In the genomic region with DNA sequence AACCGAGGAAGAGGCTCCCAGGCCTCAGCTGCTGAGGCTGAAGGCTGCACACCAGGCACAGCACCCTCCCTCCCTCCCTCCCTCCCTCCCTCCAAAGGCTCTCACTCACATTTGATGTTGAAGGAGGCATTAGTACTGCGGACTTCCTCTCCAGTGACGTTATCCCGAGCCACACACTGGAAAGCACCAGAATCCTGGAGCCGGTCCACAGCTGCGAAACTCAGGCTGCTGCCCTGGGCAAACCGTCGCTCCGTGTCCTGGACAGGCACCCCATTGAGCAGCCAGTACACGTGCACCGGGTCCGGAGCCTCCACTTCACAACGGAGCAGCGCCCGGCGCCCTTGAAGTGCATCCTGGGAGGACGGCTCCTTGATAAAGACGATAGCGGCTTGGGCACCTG, we compare ENCODE assay signal across 18 mouse cellular contexts. TPM values are rescaled to one million over a fixed set of nuclear protein-coding genes. Genes with fewer than 3 reads are reported as not detected.
DNase-seq lines count a peak whose midpoint lies in the region; ATAC-seq and TF ChIP-seq lines count a peak whose summit lies in the region.
"Had no signal": no experiment of that assay in that cellular context is flagged by ENCODE, and none has a peak within 500 bp of the region (broad histone marks: within the 10 kb centered on the region; RNA-seq: fewer than 3 reads in every experiment).

No protein-coding gene starts in this region.

- WGBS in heart, adult 2 months, result 57% methylated on average over 19 of the region's 19 CpGs
- 82% methylated on average over 19 of the region's 19 CpGs for WGBS in intestine, embryonic 16.5 days
- WGBS in midbrain, embryonic 16.5 days, result 71% methylated on average over 19 of the region's 19 CpGs

- no peak overlapping the region for H3K4me2 ChIP-seq in intestine, embryonic 16.5 days (ENCODE audit: low read depth, low read length)
- no peak overlapping the region for H3K4me2 ChIP-seq in midbrain, embryonic 16.5 days (ENCODE audit: low read length)
- H3K4me2 ChIP-seq: heart, embryonic 12.5 days; liver, embryonic 15.5 days had no signal

- no peak overlapping the region for H3K4me3 ChIP-seq in heart, adult 2 months
- no peak overlapping the region for H3K4me3 ChIP-seq in intestine, embryonic 16.5 days (ENCODE audit: low read length)
- no peak overlapping the region for H3K4me3 ChIP-seq in midbrain, embryonic 16.5 days (ENCODE audit: low read depth, low read length)
- H3K4me3 ChIP-seq: heart, embryonic 12.5 days; liver, embryonic 15.5 days; midbrain, embryonic 10.5 days had no signal

- H3K27me3 ChIP-seq in heart, adult 2 months (ENCODE audit: control insufficient read depth, insufficient read depth, low read length), result no peaks in the 10 kb centered on the region
- H3K27me3 ChIP-seq in intestine, embryonic 16.5 days (replicated peaks; ENCODE audit: control insufficient read depth, insufficient read depth, low read length), result no peaks in the 10 kb centered on the region
- no peaks in the 10 kb centered on the region for H3K27me3 ChIP-seq in midbrain, embryonic 16.5 days (ENCODE audit: control insufficient read depth, insufficient read depth, low read depth, low read length)
- H3K27me3 ChIP-seq: CH12.LX; heart, embryonic 12.5 days; liver, embryonic 15.5 days had no signal

- no peaks in the 10 kb centered on the region for H3K4me1 ChIP-seq in heart, adult 2 months (ENCODE audit: control insufficient read depth, insufficient read depth, low read length)
- peaks cover 20% of the 10 kb centered on the region; the same call in 1 of the 2 replicates for H3K4me1 ChIP-seq in intestine, embryonic 16.5 days (ENCODE audit: control insufficient read depth, insufficient read depth, low read length)
- no peaks in the 10 kb centered on the region for H3K4me1 ChIP-seq in midbrain, embryonic 16.5 days (ENCODE audit: control insufficient read depth, insufficient read depth, low read length)

- ATAC-seq in intestine, embryonic 16.5 days, result 0 out of 2 replicates have a peak, but pooled peaks have one; percentile 19
- ATAC-seq in midbrain, embryonic 16.5 days, result no peak

- peak; percentile 22 to 34 for DNase-seq in heart, adult 2 months
- DNase-seq in heart, adult 11 months, result no peak
- peak; percentile 35 to 41 for DNase-seq in layer of hippocampus, postnatal 10 days (ENCODE audit: low spot score in 2 of 2)
- DNase-seq in layer of hippocampus, postnatal 14 days (ENCODE audit: low spot score in 2 of 2), result no peak
- peak; percentile 47 for DNase-seq in lung, postnatal 36 days
- no peak for DNase-seq in adrenal gland, adult 2 months
- DNase-seq: adrenal gland, postnatal 25 days; cerebellum, adult 9-10 months; gastrocnemius, postnatal 10 days; kidney, adult 11 months; kidney, postnatal 14 days; retina, postnatal 1 day had no signal

- H3K27ac ChIP-seq in heart, adult 2 months, result no peak overlapping the region
- no peak overlapping the region for H3K27ac ChIP-seq in intestine, embryonic 16.5 days (ENCODE audit: low read length)
- no peak overlapping the region for H3K27ac ChIP-seq in midbrain, embryonic 16.5 days (ENCODE audit: low read length)
- H3K27ac ChIP-seq: midbrain, embryonic 10.5 days had no signal

- no peak for TF ChIP-seq EP300 in heart, adult 2 months (IDR thresholded peaks at IDR 0.05; ENCODE audit: insufficient read depth, low read depth, low read length)

- no peaks in the 10 kb centered on the region for H3K36me3 ChIP-seq in heart, adult 2 months (ENCODE audit: control insufficient read depth, insufficient read depth, low read length)
- peaks cover 11% of the 10 kb centered on the region for H3K36me3 ChIP-seq in intestine, embryonic 16.5 days (ENCODE audit: control insufficient read depth, insufficient read depth, low read length)
- peaks cover 3% of the 10 kb centered on the region; the same call in 1 of the 2 replicates for H3K36me3 ChIP-seq in midbrain, embryonic 16.5 days (ENCODE audit: control insufficient read depth, insufficient read depth, low read length)
- H3K36me3 ChIP-seq: liver, embryonic 15.5 days had no signal

- no peak for TF ChIP-seq CTCF in heart, adult 2 months (IDR thresholded peaks at IDR 0.05)

- H3K79me2 ChIP-seq in heart, adult 2 months (replicated peaks; ENCODE audit: control insufficient read depth, insufficient read depth, low read length), result no peaks in the 10 kb centered on the region

- intact Hi-C loops in heart, adult 2 months (cut with DNase I), result no loop called here

- no peak for TF ChIP-seq POLR2A in heart, adult 2 months (IDR thresholded peaks at IDR 0.05; ENCODE audit: insufficient read depth, low read depth, low read length)

- peak overlapping the region; percentile 59 for H3K9ac ChIP-seq in heart, adult 2 months (ENCODE audit: low read depth, low read length)
- H3K9ac ChIP-seq in intestine, embryonic 16.5 days (ENCODE audit: low read depth, low read length), result no peak overlapping the region
- H3K9ac ChIP-seq in midbrain, embryonic 16.5 days (ENCODE audit: low read depth, low read length), result no peak overlapping the region
- H3K9ac ChIP-seq: heart, embryonic 12.5 days; liver, embryonic 15.5 days had no signal

- no peaks in the 10 kb centered on the region for H3K9me3 ChIP-seq in intestine, embryonic 16.5 days (ENCODE audit: control insufficient read depth, low read length)
- no peaks in the 10 kb centered on the region for H3K9me3 ChIP-seq in midbrain, embryonic 16.5 days (replicated peaks; ENCODE audit: control insufficient read depth, low read length, poor library complexity, severe bottlenecking)
- H3K9me3 ChIP-seq: heart, embryonic 12.5 days; liver, embryonic 15.5 days; midbrain, embryonic 10.5 days had no signal

RNA-seq across cellular contexts. Expression of a gene that starts 35.4 kb away (rescaled TPM):
- 100 to 1,000 TPM in 1 of 2 experiments, 10 to 100 TPM in 1; 91.5 to 106 TPM for total RNA-seq in heart, adult 2 months (2021)
- 223 and 227 TPM in 2 replicates for polyA plus RNA-seq in heart, adult 2 months (2012; rRNA removed)
- 10 to 100 TPM; 46.4 to 53.9 TPM for total RNA-seq in layer of hippocampus, postnatal 10 days (2021)
- total RNA-seq in layer of hippocampus, postnatal 14 days (2021), result 10 to 100 TPM; 62.7 to 65.5 TPM
- 4.9 and 5.9 TPM in 2 replicates for polyA plus RNA-seq in intestine, embryonic 16.5 days (2015; fragmentation: Nextera tagmentation; extraction: Ambion mirVana)
- 3.0 and 3.2 TPM in 2 replicates for polyA plus RNA-seq in midbrain, embryonic 16.5 days (2015; fragmentation: Nextera tagmentation; extraction: Ambion mirVana)
- 10 to 100 TPM; 35.6 to 45.2 TPM for total RNA-seq in adrenal gland, adult 2 months (2021)
- 178 and 199 TPM in 2 replicates for polyA plus RNA-seq in adrenal gland, adult 2 months (2012; rRNA removed)

RNA-seq across cellular contexts. Expression of a gene that starts 37.9 kb away (rescaled TPM):
- total RNA-seq in heart, adult 2 months (2021), result 1 to 10 TPM; 2.6 TPM
- polyA plus RNA-seq in heart, adult 2 months (2012; rRNA removed), result 2.8 and 3.1 TPM in 2 replicates
- 10 to 100 TPM; 16.4 to 18.9 TPM for total RNA-seq in layer of hippocampus, postnatal 10 days (2021)
- 10 to 100 TPM; 11.2 to 11.4 TPM for total RNA-seq in layer of hippocampus, postnatal 14 days (2021)
- 53.2 and 54.4 TPM in 2 replicates for polyA plus RNA-seq in intestine, embryonic 16.5 days (2015; fragmentation: Nextera tagmentation; extraction: Ambion mirVana)
- polyA plus RNA-seq in midbrain, embryonic 16.5 days (2015; fragmentation: Nextera tagmentation; extraction: Ambion mirVana), result 26.9 and 28.8 TPM in 2 replicates
- 1 to 10 TPM; 4.6 to 8.0 TPM for total RNA-seq in adrenal gland, adult 2 months (2021)
- polyA plus RNA-seq in adrenal gland, adult 2 months (2012; rRNA removed), result 8.6 and 9.2 TPM in 2 replicates

RNA-seq across cellular contexts. Expression of a gene that starts 45.2 kb away (rescaled TPM):
- total RNA-seq in heart, adult 2 months (2021), result 10 to 100 TPM; 21.6 to 21.9 TPM
- polyA plus RNA-seq in heart, adult 2 months (2012; rRNA removed), result 20.1 and 22.7 TPM in 2 replicates
- total RNA-seq in layer of hippocampus, postnatal 10 days (2021), result 10 to 100 TPM; 42.1 to 52.6 TPM
- total RNA-seq in layer of hippocampus, postnatal 14 days (2021), result 10 to 100 TPM; 42.7 to 43.9 TPM
- 2.8 and 3.0 TPM in 2 replicates for polyA plus RNA-seq in intestine, embryonic 16.5 days (2015; fragmentation: Nextera tagmentation; extraction: Ambion mirVana)
- polyA plus RNA-seq in midbrain, embryonic 16.5 days (2015; fragmentation: Nextera tagmentation; extraction: Ambion mirVana), result 26.8 and 28.0 TPM in 2 replicates
- total RNA-seq in adrenal gland, adult 2 months (2021), result 10 to 100 TPM; 20.0 to 23.1 TPM
- polyA plus RNA-seq in adrenal gland, adult 2 months (2012; rRNA removed), result 42.3 and 48.0 TPM in 2 replicates

RNA-seq across cellular contexts. Expression of a gene that starts 54.4 kb away (rescaled TPM):
- total RNA-seq in heart, adult 2 months (2021), result 10 to 100 TPM; 23.5 to 25.7 TPM
- polyA plus RNA-seq in heart, adult 2 months (2012; rRNA removed), result 20.9 and 22.3 TPM in 2 replicates
- 10 to 100 TPM; 13.4 to 14.0 TPM for total RNA-seq in layer of hippocampus, postnatal 10 days (2021)
- 10 to 100 TPM; 15.1 to 16.7 TPM for total RNA-seq in layer of hippocampus, postnatal 14 days (2021)
- 93.7 and 104 TPM in 2 replicates for polyA plus RNA-seq in intestine, embryonic 16.5 days (2015; fragmentation: Nextera tagmentation; extraction: Ambion mirVana)
- 32.4 and 39.7 TPM in 2 replicates for polyA plus RNA-seq in midbrain, embryonic 16.5 days (2015; fragmentation: Nextera tagmentation; extraction: Ambion mirVana)
- total RNA-seq in adrenal gland, adult 2 months (2021), result 10 to 100 TPM; 40.9 to 43.1 TPM
- 25.7 and 29.7 TPM in 2 replicates for polyA plus RNA-seq in adrenal gland, adult 2 months (2012; rRNA removed)

RNA-seq across cellular contexts. Expression of a gene that starts 54.6 kb away (rescaled TPM):
- 100 to 1,000 TPM; 112 to 132 TPM for total RNA-seq in heart, adult 2 months (2021)
- polyA plus RNA-seq in heart, adult 2 months (2012; rRNA removed), result 71.5 and 87.8 TPM in 2 replicates
- 10 to 100 TPM; 52.4 to 54.0 TPM for total RNA-seq in layer of hippocampus, postnatal 10 days (2021)
- total RNA-seq in layer of hippocampus, postnatal 14 days (2021), result 10 to 100 TPM; 51.1 to 54.3 TPM
- 164 and 170 TPM in 2 replicates for polyA plus RNA-seq in intestine, embryonic 16.5 days (2015; fragmentation: Nextera tagmentation; extraction: Ambion mirVana)
- 58.9 and 60.8 TPM in 2 replicates for polyA plus RNA-seq in midbrain, embryonic 16.5 days (2015; fragmentation: Nextera tagmentation; extraction: Ambion mirVana)
- total RNA-seq in adrenal gland, adult 2 months (2021), result 100 to 1,000 TPM in 1 of 2 experiments, 10 to 100 TPM in 1; 82.9 to 113 TPM
- 343 and 456 TPM in 2 replicates for polyA plus RNA-seq in adrenal gland, adult 2 months (2012; rRNA removed)

Comparison
In these comparisons a context has a peak if more than half of its experiments do, and no peak if none do; other contexts are left out.
1. DNase-seq: peak in heart, adult 2 months (2 of 2), layer of hippocampus, postnatal 10 days (2 of 2) and lung, postnatal 36 days (single experiment); none in heart, adult 11 months (single experiment), layer of hippocampus, postnatal 14 days (0 of 2) and adrenal gland, adult 2 months (single experiment).